Mouse (Mus musculus) neural tube, embryonic 11.5 days (tissue): ENCODE results near the gene Morn5. TPM values are rescaled to one million over a fixed set of nuclear protein-coding genes. Genes with fewer than 3 reads are reported as not detected.

Experiments used
- ATAC-seq: fragments of 200-750 bp; cut with Nextera tagmentation; 2 replicates; pipeline ENCODE4 v1.8.0; 2017; ENCODE audit warnings: moderate number of reproducible peaks, mild to moderate bottlenecking, moderate TSS enrichment, moderate library complexity; ENCODE audit not compliant: insufficient read depth, low FRiP score, low TSS enrichment
- DNase-seq: peaks from one replicate; pipeline ENCODE4 v3.0.0-alpha.2; 2015; ENCODE audit warnings: low spot score
- H3K27ac ChIP-seq: fragments of 300-500 bp; sonication (generic); 2 replicates; pipeline ENCODE4 v1.5.1; 2014; ENCODE audit warnings: low read depth, mild to moderate bottlenecking, low read length
- H3K27me3 ChIP-seq: fragments of 300-500 bp; sonication (generic); 2 replicates; pipeline ENCODE4 v1.6.1; 2014; ENCODE audit warnings: mild to moderate bottlenecking, low read length, mixed read lengths; ENCODE audit not compliant: control insufficient read depth, insufficient read depth
- H3K36me3 ChIP-seq: fragments of 300-500 bp; sonication (generic); 2 replicates; pipeline ENCODE4 v1.6.1; 2014; ENCODE audit warnings: mild to moderate bottlenecking, low read length, moderate library complexity, mixed read lengths; ENCODE audit not compliant: control insufficient read depth, insufficient read depth
- H3K4me1 ChIP-seq: fragments of 300-500 bp; sonication (generic); 2 replicates; pipeline ENCODE4 v1.6.1; 2014; ENCODE audit warnings: low read length, mixed read lengths; ENCODE audit not compliant: control insufficient read depth, insufficient read depth
- H3K4me2 ChIP-seq: fragments of 300-500 bp; sonication (generic); 2 replicates; pipeline ENCODE4 v1.6.1; 2014; ENCODE audit warnings: low read depth, mild to moderate bottlenecking, moderate library complexity
- H3K4me3 ChIP-seq: fragments of 300-500 bp; sonication (generic); 2 replicates; pipeline ENCODE4 v1.5.1; 2014; ENCODE audit warnings: low read depth, low read length
- H3K9ac ChIP-seq: fragments of 300-500 bp; sonication (generic); 2 replicates; pipeline ENCODE4 v1.6.1; 2014; ENCODE audit warnings: mild to moderate bottlenecking, low read length
- H3K9me3 ChIP-seq: fragments of 300-500 bp; sonication (generic); 2 replicates; pipeline ENCODE4 v1.6.1; 2016; ENCODE audit warnings: low read length; ENCODE audit not compliant: control insufficient read depth
- WGBS: fragments of 180-500 bp; shearing (Covaris S2); extraction: QIAGEN DNeasy Blood & Tissue Kit; methylation state at CpG from one replicate; pipeline ENCODE4 v1.1.7; 2014; 5-methylcytosine and 5-hydroxymethylcytosine counted together
- polyA plus RNA-seq: library from polyadenylated mRNA; unstranded; fragments of >200 nt; fragmentation: Nextera tagmentation; extraction: Ambion mirVana; gene quantifications from 2 replicates; pipeline ENCODE4 v1.2.1, GENCODE M21; 2014

The Morn5 gene
- polyA plus RNA-seq, 1 experiment from 2014 or later, result not detected

- DNase-seq (no peak), ATAC-seq (no peak)
- Histone ChIP-seq H3K4me3 (peak overlapping the region; percentile 80), H3K9ac (peak overlapping the region; percentile 74; the same call in 1 of the 2 replicates), H3K36me3 (no peaks in the 10 kb centered on the region), H3K27ac (no peak overlapping the region), H3K27me3 (no peaks in the 10 kb centered on the region), H3K9me3 (no peaks in the 10 kb centered on the region), H3K4me1 (peaks cover 5% of the 10 kb centered on the region; the same call in 1 of the 2 replicates), H3K4me2 (peak overlapping the region; percentile 76)
- 82% methylated on average over 8 of the region's 8 CpGs for WGBS
Measured at GRCm38 (mm10) chr2:36048164-36048563, 1.1 kb upstream of the Morn5 start.

- Histone ChIP-seq H3K27ac (no peak overlapping the region), H3K4me1 (peaks cover 5% of the 10 kb centered on the region; the same call in 1 of the 2 replicates), H3K4me3 (peak overlapping the region; percentile 80; the same call in 1 of the 2 replicates), H3K27me3 (no peaks in the 10 kb centered on the region), H3K9ac (no peak overlapping the region), H3K36me3 (no peaks in the 10 kb centered on the region), H3K4me2 (peak overlapping the region; percentile 76), H3K9me3 (no peaks in the 10 kb centered on the region)
- DNase-seq (no peak), ATAC-seq (peak; percentile 32)
- 49% methylated on average over 10 of the region's 10 CpGs for WGBS
Measured at GRCm38 (mm10) chr2:36049567-36049954, 303 bp downstream of the Morn5 start.

GRCm38 (mm10) chr2:36053249-36053648 is 4.0 kb downstream of the Morn5 start:
- no peaks in the 10 kb centered on the region for H3K27me3 ChIP-seq
- H3K9ac ChIP-seq, result no peak overlapping the region
- no peaks in the 10 kb centered on the region for H3K9me3 ChIP-seq
- H3K4me2 ChIP-seq, result no peak overlapping the region
- 78% methylated on average over 3 of the region's 3 CpGs for WGBS
- H3K27ac ChIP-seq, result no peak overlapping the region
- no peak for DNase-seq
- no peaks in the 10 kb centered on the region for H3K36me3 ChIP-seq
- H3K4me1 ChIP-seq, result peaks cover 3% of the 10 kb centered on the region; the same call in 1 of the 2 replicates
- no peak for ATAC-seq
- H3K4me3 ChIP-seq, result no peak overlapping the region

- H3K9me3 ChIP-seq, result no peaks in the 10 kb centered on the region
- ATAC-seq (no peak), DNase-seq (no peak)
- no peaks in the 10 kb centered on the region for H3K27me3 ChIP-seq
- no peaks in the 10 kb centered on the region for H3K36me3 ChIP-seq
- no peak overlapping the region for H3K4me3 ChIP-seq
- 53% methylated on average over 3 of the region's 3 CpGs for WGBS
- H3K27ac ChIP-seq, result no peak overlapping the region
- no peak overlapping the region for H3K9ac ChIP-seq
- H3K4me1 ChIP-seq, result no peaks in the 10 kb centered on the region
- H3K4me2 ChIP-seq, result no peak overlapping the region
Measured at GRCm38 (mm10) chr2:36056248-36056647, 7.0 kb downstream of the Morn5 start.

- no peak overlapping the region for H3K4me3 ChIP-seq
- no peaks in the 10 kb centered on the region for H3K27me3 ChIP-seq
- ATAC-seq, result no peak
- no peak overlapping the region for H3K9ac ChIP-seq
- WGBS, result 50% methylated on average over 5 of the region's 5 CpGs
- H3K36me3 ChIP-seq, result no peaks in the 10 kb centered on the region
- H3K4me2 ChIP-seq, result no peak overlapping the region
- no peaks in the 10 kb centered on the region for H3K4me1 ChIP-seq
- H3K27ac ChIP-seq, result no peak overlapping the region
- H3K9me3 ChIP-seq, result no peaks in the 10 kb centered on the region
- DNase-seq, result no peak
Measured at GRCm38 (mm10) chr2:36061409-36061808, 12.2 kb downstream of the Morn5 start.

- no peak overlapping the region for H3K27ac ChIP-seq
- no peak overlapping the region for H3K4me2 ChIP-seq
- no peaks in the 10 kb centered on the region for H3K4me1 ChIP-seq
- H3K9me3 ChIP-seq, result no peaks in the 10 kb centered on the region
- ATAC-seq, result no peak
- WGBS, result 58% methylated on average over 9 of the region's 9 CpGs
- H3K27me3 ChIP-seq, result no peaks in the 10 kb centered on the region
- no peak for DNase-seq
- H3K36me3 ChIP-seq, result no peaks in the 10 kb centered on the region
- no peak overlapping the region for H3K4me3 ChIP-seq
- H3K9ac ChIP-seq, result no peak overlapping the region
Measured at GRCm38 (mm10) chr2:36067132-36067531, 17.9 kb downstream of the Morn5 start.

- Histone ChIP-seq H3K27ac (no peak overlapping the region), H3K9me3 (no peaks in the 10 kb centered on the region), H3K4me1 (no peaks in the 10 kb centered on the region; the same call in 1 of the 2 replicates), H3K4me3 (no peak overlapping the region), H3K9ac (no peak overlapping the region), H3K36me3 (no peaks in the 10 kb centered on the region), H3K4me2 (no peak overlapping the region), H3K27me3 (no peaks in the 10 kb centered on the region)
- WGBS, result 79% methylated on average over 8 of the region's 8 CpGs
- DNase-seq (no peak), ATAC-seq (no peak)
Measured at GRCm38 (mm10) chr2:36071660-36072305, 22.5 kb downstream of the Morn5 start.

GRCm38 (mm10) chr2:36073781-36074180 is 24.5 kb downstream of the Morn5 start:
- H3K4me2 ChIP-seq, result no peak overlapping the region
- H3K4me1 ChIP-seq, result peaks cover 4% of the 10 kb centered on the region
- no peak overlapping the region for H3K9ac ChIP-seq
- H3K27me3 ChIP-seq, result no peaks in the 10 kb centered on the region
- H3K36me3 ChIP-seq, result no peaks in the 10 kb centered on the region
- H3K9me3 ChIP-seq, result no peaks in the 10 kb centered on the region
- no peak overlapping the region for H3K4me3 ChIP-seq
- no peak overlapping the region for H3K27ac ChIP-seq
- ATAC-seq (no peak), DNase-seq (no peak)
- WGBS, result 60% methylated on average over 3 of the region's 3 CpGs

GRCm38 (mm10) chr2:36075210-36075609 is 26.0 kb downstream of the Morn5 start:
- peaks cover 4% of the 10 kb centered on the region for H3K4me1 ChIP-seq
- ATAC-seq, result no peak
- H3K27ac ChIP-seq, result no peak overlapping the region
- H3K9me3 ChIP-seq, result no peaks in the 10 kb centered on the region
- no peak overlapping the region for H3K4me2 ChIP-seq
- 92% methylated on average over 5 of the region's 5 CpGs for WGBS
- H3K9ac ChIP-seq, result no peak overlapping the region
- H3K4me3 ChIP-seq, result no peak overlapping the region
- DNase-seq, result no peak
- no peaks in the 10 kb centered on the region for H3K36me3 ChIP-seq
- no peaks in the 10 kb centered on the region for H3K27me3 ChIP-seq
